Mouse (Mus musculus) kidney, embryonic 16.5 days (tissue): ENCODE data around the gene Dnajb2. TPM values are rescaled to one million over a fixed set of nuclear protein-coding genes. Genes with fewer than 3 reads are reported as not detected.

Experiments
- ATAC-seq: fragments of 200-750 bp; cut with Nextera tagmentation; 2 replicates; pipeline ENCODE4 v1.8.0; 2017; ENCODE audit warnings: moderate TSS enrichment; ENCODE audit not compliant: low FRiP score, low TSS enrichment
- H3K27ac ChIP-seq: fragments of 300-500 bp; sonication (generic); 2 replicates; pipeline ENCODE4 v1.5.1; 2014; ENCODE audit warnings: low read length
- H3K27me3 ChIP-seq: fragments of 300-500 bp; sonication (generic); 2 replicates; pipeline ENCODE4 v1.6.1; 2014; ENCODE audit warnings: low read length, control low read depth, mixed read lengths; ENCODE audit not compliant: insufficient read depth
- H3K36me3 ChIP-seq: fragments of 300-500 bp; sonication (generic); 2 replicates; pipeline ENCODE4 v1.6.1; 2014; ENCODE audit warnings: low read length, control low read depth, mixed read lengths; ENCODE audit not compliant: insufficient read depth
- H3K4me1 ChIP-seq: fragments of 300-500 bp; sonication (generic); 2 replicates; pipeline ENCODE4 v1.6.1; 2014; ENCODE audit warnings: low read length, control low read depth, mixed read lengths; ENCODE audit not compliant: insufficient read depth
- H3K4me2 ChIP-seq: fragments of 300-500 bp; sonication (generic); replicated peaks from 2 replicates; pipeline ENCODE4 v1.6.1; 2014; ENCODE audit warnings: low read depth, low read length
- H3K4me3 ChIP-seq: fragments of 300-500 bp; sonication (generic); 2 replicates; pipeline ENCODE4 v1.5.1; 2014; ENCODE audit warnings: mild to moderate bottlenecking, low read length
- H3K9ac ChIP-seq: fragments of 300-500 bp; sonication (generic); replicated peaks from 2 replicates; pipeline ENCODE4 v1.6.1; 2014; ENCODE audit warnings: low read length
- H3K9me3 ChIP-seq: fragments of 300-500 bp; sonication (generic); 2 replicates; pipeline ENCODE4 v1.6.1; 2016; ENCODE audit warnings: low read length, control low read depth
- whole genome bisulfite sequencing: fragments of 180-500 bp; shearing (Covaris S2); extraction: QIAGEN DNeasy Blood & Tissue Kit; methylation state at CpG from one replicate; pipeline ENCODE4 v1.1.7; 2014; 5-methylcytosine and 5-hydroxymethylcytosine counted together
- polyA plus RNA-seq: library from polyadenylated mRNA; unstranded; fragments of >200 nt; fragmentation: Nextera tagmentation; extraction: Ambion mirVana; gene quantifications from 2 replicates; pipeline ENCODE4 v1.2.1, GENCODE M21; 2015

Dnajb2 gene
- polyA plus RNA-seq, result 41.3 and 45.7 TPM in 2 replicates

DNA sequence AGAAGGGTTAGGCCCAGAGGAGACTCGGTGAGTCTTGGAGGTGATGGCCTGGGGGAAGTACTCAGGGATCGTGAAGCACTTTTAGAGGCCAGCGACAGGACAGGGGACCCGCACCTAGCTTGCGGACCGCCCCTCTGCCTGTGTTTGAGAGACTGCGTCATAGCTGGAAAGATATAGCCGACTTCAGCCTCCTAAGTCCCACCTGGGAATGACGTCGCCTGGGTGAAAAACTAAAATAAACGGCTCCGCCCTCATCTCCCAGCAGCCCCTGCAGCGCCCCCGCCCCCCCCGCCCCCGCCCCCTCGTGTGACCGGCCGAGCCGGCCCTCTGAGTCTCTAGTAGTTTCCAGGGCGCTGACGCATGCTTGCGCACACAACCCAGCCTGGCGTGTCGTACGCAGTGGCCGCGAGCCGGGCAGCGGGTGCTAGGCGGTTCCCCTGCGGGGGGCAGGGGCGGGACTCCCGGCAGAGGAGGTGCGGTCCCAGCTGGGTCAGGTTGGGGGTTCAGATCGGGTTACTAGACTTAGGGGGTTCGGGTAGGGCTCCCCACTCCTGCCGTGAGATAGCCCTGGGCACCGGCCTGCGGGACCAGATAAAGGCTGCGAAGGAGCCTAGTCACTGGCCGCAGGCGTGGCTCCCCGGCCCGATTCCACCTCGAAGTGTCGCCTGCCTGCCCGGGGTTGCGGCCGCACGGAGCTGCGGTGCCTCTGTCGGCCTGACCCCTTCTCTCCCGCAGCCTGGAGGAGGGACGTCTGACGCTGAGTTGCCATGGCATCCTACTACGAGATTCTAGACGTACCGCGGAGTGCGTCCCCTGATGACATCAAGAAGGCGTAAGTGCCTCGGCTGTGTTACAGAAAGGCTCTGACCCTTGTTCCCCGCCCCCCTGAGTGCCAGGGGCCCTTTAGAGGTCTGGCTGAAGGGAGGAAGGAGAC is at the start of gene Dnajb2:
Gene Dnajb2, plus strand, starts transcription at position 290 of the 934 bp plus-strand sequence.
- no peaks in the 10 kb centered on the region for H3K27me3 ChIP-seq
- H3K4me3 ChIP-seq, result peak within 1 kb of the TSS; percentile 72
- H3K36me3 ChIP-seq, result peaks cover 10% of the 10 kb centered on the region; the same call in 1 of the 2 replicates
- H3K4me1 ChIP-seq, result peaks cover 10% of the 10 kb centered on the region
- ATAC-seq, result peak; percentile 96
- peak within 1 kb of the TSS; percentile 93 for H3K4me2 ChIP-seq
- H3K9me3 ChIP-seq, result no peaks in the 10 kb centered on the region
- under 1% methylated on average over 59 of the region's 64 CpGs for WGBS
- peak within 1 kb of the TSS; percentile 86 for H3K27ac ChIP-seq
- peak within 1 kb of the TSS; percentile 81 for H3K9ac ChIP-seq

DNA sequence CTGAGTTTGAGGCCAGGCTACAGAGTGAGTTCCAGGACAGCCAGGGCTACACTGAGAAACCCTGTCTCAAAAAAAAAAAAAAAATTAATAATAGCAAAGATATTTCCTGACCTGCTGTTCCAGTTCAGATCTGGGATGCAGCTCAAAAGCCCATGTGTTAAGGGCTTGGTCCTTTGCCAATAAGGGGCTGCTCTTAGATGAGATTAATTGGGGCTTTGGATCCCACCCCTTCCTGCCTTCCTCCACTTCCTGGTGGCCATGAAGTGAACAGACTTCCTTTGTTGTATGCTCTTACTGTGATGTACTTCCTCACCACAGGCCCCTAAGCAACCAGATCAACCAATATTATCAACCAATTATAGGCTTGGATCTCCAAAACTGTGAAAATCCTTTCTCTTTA is 49.1 kb upstream of the Dnajb2 start:
- no peak for ATAC-seq
- Histone ChIP-seq H3K36me3 (peaks cover 37% of the 10 kb centered on the region), H3K4me2 (no peak overlapping the region), H3K27me3 (no peaks in the 10 kb centered on the region), H3K4me1 (peaks cover 12% of the 10 kb centered on the region), H3K4me3 (no peak overlapping the region), H3K27ac (no peak overlapping the region), H3K9me3 (no peaks in the 10 kb centered on the region), H3K9ac (no peak overlapping the region)

DNA sequence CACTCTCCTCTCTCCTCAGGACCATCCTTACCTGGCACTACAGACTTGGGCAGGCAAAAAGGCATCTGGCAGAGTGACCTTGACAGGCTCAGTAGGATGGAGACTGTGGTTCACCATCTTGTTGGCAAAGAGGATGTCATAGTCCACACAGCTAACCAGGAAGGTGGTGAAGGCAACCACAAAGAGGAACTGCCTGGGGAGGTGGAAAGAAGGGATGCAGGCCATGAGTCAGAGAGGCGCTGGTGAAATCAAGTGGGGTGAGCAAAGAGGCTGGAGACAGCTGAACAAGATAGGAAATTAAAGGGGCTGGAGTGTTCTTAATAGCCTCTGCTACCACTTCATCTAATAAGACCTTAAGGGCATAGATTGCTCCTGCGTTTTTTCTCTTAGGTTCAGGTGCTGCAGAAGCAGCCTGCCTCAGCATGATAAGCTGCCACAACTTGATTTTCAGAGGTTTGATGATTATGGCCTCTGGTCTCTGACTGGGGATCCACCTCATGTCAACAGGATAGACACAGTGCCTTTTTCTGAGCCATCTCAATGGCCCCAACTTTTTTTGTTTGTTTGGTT is 48.2 kb upstream of the Dnajb2 start:
- Histone ChIP-seq H3K4me2 (no peak overlapping the region), H3K4me1 (peaks cover 14% of the 10 kb centered on the region), H3K9me3 (no peaks in the 10 kb centered on the region), H3K36me3 (peaks cover 31% of the 10 kb centered on the region), H3K27me3 (no peaks in the 10 kb centered on the region), H3K27ac (no peak overlapping the region), H3K9ac (no peak overlapping the region), H3K4me3 (no peak overlapping the region)
- WGBS, result 82% methylated on average over 2 of the region's 2 CpGs
- ATAC-seq, result no peak

DNA sequence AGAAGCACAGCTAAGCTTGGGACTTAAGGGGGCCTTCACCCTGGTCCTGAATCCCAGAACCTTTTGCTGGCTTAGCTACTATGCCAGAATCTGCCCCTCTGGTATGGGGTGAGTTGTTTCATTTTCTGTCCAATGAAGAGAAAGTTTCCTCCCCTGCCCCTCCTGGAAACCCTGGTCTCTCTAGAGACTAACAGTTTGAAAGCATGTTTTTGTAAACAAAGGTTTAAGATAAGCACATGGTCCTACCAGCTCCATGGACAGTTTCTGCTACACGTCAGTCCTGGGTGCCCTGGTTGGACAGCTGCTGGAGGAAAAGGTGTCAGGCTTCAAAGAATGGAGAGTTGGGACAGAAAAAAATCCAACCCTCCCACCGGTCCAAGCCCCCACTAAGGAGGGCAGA is 45.6 kb upstream of the Dnajb2 start:
- peaks cover 26% of the 10 kb centered on the region for H3K36me3 ChIP-seq
- no peak overlapping the region; the same call in 1 of the 2 replicates for H3K4me3 ChIP-seq
- H3K4me2 ChIP-seq, result no peak overlapping the region
- H3K9me3 ChIP-seq, result no peaks in the 10 kb centered on the region
- H3K27ac ChIP-seq, result no peak overlapping the region
- ATAC-seq, result no peak
- H3K4me1 ChIP-seq, result peaks cover 23% of the 10 kb centered on the region
- WGBS, result 65% methylated on average over 2 of the region's 2 CpGs
- H3K27me3 ChIP-seq, result no peaks in the 10 kb centered on the region
- H3K9ac ChIP-seq, result peak overlapping the region; percentile 89; the same call in 1 of the 2 replicates

DNA sequence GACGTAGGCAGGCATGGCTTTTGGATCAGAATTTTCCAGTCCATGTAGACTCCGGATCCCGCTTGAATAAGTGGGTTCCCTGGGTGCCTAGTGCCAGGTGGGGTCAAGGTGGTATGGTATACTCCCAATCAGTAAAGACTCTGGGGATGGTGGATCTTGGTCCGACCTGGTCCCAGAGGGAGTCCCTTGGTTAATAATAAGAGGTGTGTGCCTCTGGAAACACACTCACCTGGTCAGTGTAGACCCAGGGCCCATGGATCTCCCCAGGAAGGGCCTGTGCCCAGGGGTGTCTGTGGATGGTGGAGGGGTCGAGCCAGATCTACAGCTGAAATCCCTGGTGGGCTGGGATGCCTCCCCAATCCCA is 45.0 kb upstream of the Dnajb2 start:
- 47% methylated on average over 5 of the region's 5 CpGs for WGBS
- Histone ChIP-seq H3K4me1 (peaks cover 23% of the 10 kb centered on the region), H3K36me3 (peaks cover 26% of the 10 kb centered on the region), H3K9me3 (no peaks in the 10 kb centered on the region), H3K27ac (peak overlapping the region; percentile 89), H3K9ac (peak overlapping the region; percentile 89), H3K27me3 (no peaks in the 10 kb centered on the region), H3K4me2 (peak overlapping the region; percentile 67), H3K4me3 (peak overlapping the region; percentile 86)
- ATAC-seq, result no peak

DNA sequence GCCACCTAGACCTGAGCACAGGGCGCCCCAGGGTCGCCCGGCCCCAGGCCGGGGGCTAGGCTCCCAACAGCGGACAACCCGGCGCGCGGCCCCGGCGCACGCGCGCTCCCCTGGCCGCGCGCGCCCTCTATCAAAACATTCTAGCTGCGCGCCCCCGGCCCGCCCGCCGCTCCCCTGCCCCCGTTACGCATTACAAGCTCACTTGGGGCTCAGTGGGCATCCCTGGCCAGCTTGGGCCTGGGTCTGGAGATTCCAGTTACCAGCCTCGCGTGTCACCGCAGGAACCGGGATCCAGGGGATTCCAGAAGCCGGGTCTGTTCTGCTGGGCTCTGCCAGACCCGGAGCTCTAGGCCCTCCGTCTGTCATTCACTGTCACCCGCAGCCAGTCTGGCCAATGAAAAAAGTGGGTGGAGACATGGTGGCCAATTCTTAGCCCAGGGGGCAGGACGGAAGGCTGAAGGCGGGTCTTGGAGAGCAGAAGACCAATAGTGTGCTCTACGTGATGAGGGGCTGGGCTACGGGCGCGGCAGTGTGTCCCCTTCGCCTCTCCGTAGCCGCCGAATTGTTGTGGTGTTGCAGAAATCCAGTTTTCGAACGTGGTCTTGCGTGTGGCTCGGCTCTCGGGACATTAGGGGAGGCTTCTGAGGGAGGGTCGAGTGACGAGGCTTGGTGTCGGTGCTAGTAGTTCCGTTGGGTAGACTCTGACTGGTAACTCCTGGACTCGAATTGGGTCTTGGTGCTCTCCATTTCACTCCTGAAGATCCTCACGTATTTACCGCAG is 44.4 kb upstream of the Dnajb2 start, which contains the start of the genes Ankzf1 and Atg9a:
Gene Ankzf1, plus strand, starts transcription at position 530 of the 781 bp plus-strand sequence.
Gene Atg9a, minus strand, starts transcription at position 575 of the 781 bp plus-strand sequence.
- under 1% methylated on average over 55 of the region's 56 CpGs for WGBS
- H3K27ac ChIP-seq, result peak within 1 kb of the TSS; percentile 94
- peak within 1 kb of the TSS; percentile 92 for H3K4me2 ChIP-seq
- H3K4me3 ChIP-seq, result peak within 1 kb of the TSS; percentile 86
- peaks cover 25% of the 10 kb centered on the region for H3K36me3 ChIP-seq
- H3K9me3 ChIP-seq, result no peaks in the 10 kb centered on the region
- no peaks in the 10 kb centered on the region for H3K27me3 ChIP-seq
- peak within 1 kb of the TSS; percentile 90 for H3K9ac ChIP-seq
- peak; percentile 99 for ATAC-seq
- peaks cover 23% of the 10 kb centered on the region for H3K4me1 ChIP-seq

DNA sequence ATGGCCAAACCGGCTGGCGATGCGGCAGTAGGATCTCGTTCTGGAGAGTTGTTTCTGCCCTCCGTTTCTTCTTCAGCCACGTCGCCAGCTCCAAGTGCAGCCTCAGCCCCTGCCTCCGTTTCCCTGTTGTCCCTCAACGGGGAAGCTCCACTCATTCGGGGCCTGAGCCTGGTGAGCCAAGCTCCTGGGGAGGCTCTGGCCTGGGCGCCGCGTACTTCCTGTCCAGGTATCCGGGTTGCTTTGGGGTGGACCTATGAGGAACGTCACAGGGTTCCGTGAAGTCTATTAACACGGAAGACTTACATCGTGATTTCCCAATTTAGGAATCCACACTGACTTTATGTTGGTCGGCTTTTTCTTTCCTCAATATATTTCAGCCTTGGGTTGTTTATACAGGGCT is 43.8 kb upstream of the Dnajb2 start:
- under 1% methylated on average over 19 of the region's 19 CpGs for WGBS
- ATAC-seq, result peak; percentile 62; the same call in 1 of the 2 replicates
- H3K36me3 ChIP-seq, result peaks cover 25% of the 10 kb centered on the region

DNA sequence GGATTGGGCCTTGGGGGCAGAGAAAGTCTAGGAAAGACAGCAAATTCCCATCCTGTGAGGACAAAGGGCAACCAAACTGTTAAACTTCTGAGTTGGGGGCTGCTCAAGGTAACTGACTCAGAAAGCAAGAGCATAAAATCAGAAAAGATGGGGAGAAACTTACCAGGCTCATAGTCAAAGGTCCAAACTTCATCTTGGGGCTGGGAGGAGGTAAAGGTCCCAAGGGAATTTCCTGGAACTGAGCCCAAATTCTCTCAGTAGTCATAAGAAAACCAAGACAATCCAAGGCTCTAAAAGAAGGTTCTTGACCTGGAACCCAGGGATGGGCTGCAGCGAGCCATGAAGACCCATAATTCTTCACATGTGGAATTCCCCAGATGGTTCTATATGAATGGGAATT is 35.0 kb upstream of the Dnajb2 start:
- Histone ChIP-seq H3K27me3 (no peaks in the 10 kb centered on the region), H3K9me3 (no peaks in the 10 kb centered on the region), H3K36me3 (peaks cover 36% of the 10 kb centered on the region), H3K4me1 (no peaks in the 10 kb centered on the region), H3K27ac (no peak overlapping the region), H3K4me3 (no peak overlapping the region), H3K9ac (no peak overlapping the region), H3K4me2 (no peak overlapping the region)
- 93% methylated on average over 1 of the region's 1 CpGs for WGBS
- ATAC-seq, result no peak

More for the DNA sequence above, 43.8 kb upstream of the Dnajb2 start:
- H3K27ac ChIP-seq, result peak overlapping the region; percentile 94
- no peaks in the 10 kb centered on the region for H3K27me3 ChIP-seq
- H3K9me3 ChIP-seq, result no peaks in the 10 kb centered on the region
- H3K4me3 ChIP-seq, result peak overlapping the region; percentile 86
- H3K9ac ChIP-seq, result peak overlapping the region; percentile 90
- H3K4me1 ChIP-seq, result peaks cover 23% of the 10 kb centered on the region
- peak overlapping the region; percentile 92 for H3K4me2 ChIP-seq

DNA sequence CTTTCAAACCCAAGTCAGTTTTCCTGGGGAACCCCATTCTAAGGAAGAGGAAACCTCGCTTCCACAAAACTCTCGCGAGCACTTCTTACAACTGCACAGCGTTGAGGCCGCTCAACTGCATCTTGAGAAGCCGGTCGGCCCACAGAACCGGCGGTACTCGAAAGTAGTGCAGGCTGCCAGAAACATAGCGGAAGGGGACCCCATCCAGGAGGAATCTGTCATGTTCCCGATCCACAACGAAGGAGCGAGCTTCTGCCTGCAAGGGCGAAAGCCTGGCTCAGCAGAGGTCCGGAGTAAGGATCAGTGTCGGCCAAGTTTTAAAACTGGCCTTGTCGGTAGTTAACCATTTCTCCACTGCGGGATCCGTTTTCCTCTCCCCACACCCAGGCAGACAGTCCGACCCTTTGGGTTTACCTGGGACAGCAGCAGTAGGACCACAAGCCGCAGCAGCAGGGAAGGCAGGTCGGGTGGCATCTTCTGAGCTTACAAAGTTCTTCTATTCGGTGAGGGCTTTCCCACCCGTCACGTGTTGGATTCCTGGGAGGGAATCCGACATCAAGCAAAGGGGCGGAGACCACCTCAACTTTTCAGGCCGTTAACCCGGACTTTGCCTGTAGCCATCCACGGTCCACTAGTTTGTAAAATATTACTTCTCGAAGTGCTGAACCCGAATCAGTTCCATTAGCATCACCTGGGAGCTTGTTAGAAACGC is 27.1 kb upstream of the Dnajb2 start:
- peak overlapping the region; percentile 89 for H3K27ac ChIP-seq
- peak overlapping the region; percentile 66 for H3K4me3 ChIP-seq
- ATAC-seq, result peak; percentile 40
- no peaks in the 10 kb centered on the region for H3K27me3 ChIP-seq
- H3K4me1 ChIP-seq, result peaks cover 43% of the 10 kb centered on the region
- H3K9me3 ChIP-seq, result no peaks in the 10 kb centered on the region
- peak overlapping the region; percentile 79 for H3K9ac ChIP-seq
- H3K4me2 ChIP-seq, result peak overlapping the region; percentile 84
- 6% methylated on average over 34 of the region's 34 CpGs for WGBS
- H3K36me3 ChIP-seq, result peaks cover 21% of the 10 kb centered on the region
